Mouse (Mus musculus): Measurements from ENCODE around the gene Ccdc12. TPM values are rescaled to one million over a fixed set of nuclear protein-coding genes. Genes with fewer than 3 reads are reported as not detected.

Gene Ccdc12
- total RNA-seq (2015; ENCODE audit: low replicate concordance) (59.8 and 67.1 TPM in 2 replicates), total RNA-seq (2017; ENCODE audit: low replicate concordance) (32.8 and 34.5 TPM in 2 replicates)

DNA sequence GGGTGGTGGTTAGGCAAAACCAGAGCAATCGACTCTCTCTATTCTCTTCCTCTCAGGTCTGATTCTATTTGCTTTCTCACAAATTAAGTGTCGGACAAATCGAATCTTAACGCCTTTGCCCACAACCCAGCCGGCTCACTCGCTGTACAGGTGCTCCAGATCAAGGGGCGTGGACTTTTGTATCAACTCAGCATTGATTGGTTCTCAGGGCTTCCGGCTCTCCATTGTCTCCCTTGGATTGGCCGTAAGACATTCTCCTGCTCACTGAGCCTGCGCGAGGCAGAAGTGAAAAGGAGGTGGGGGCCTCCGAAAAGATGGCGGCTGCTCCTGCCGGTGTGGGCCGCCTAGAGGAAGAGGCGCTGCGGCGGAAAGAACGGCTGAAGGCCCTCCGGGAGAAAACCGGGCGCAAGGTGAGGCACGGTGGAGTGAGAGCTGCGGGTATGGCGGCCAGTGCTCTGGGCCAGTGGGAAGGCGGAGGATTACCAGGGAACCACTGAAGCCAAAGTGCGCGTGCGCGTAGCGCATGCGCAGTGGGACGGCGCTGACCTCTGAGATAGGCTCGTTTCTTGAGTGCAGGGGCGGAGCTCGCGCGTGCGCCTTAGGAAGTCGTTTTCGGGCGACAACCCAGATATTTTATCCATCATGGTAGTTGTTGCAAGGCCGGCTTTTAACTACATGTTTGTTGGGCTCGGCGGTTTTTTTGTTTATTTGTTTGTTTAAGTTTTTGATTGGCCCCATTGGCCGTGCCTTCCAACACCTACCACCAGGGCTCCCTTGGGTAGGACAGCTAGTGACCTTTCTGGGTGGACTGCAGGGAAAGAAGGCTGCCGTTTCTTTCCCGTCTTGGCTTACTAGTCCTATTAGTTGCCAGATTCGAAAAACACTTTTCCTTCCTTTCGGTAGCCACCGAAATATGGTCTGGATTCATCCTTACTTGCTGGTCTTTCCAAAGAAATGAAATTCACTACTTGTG lies at the start of gene Ccdc12:
TSS of gene Ccdc12 (plus strand) at position 255 of the 973 bp plus-strand sequence.
- peak; percentile 82 for ATAC-seq (replicated peaks; ENCODE audit: low FRiP score, poor library complexity, severe bottlenecking)

DNA sequence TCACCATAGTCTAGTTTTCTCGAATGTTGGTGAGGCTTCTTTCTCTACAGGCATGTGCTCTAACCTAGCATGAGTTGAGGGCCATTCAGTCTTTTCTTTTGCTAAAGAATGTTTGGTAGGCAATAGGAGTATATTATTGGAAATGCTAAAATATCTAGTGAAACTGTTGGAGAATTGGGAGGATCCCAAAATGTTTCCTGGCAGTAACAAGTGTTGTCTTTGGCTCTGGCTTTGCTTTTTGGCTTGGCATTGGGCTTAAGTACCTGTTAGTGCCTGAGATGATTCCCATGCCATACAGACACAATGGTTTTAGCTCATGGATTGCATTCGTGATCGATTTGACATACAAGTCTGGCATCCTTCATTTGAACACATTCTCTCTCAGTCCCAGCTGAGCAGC lies 44.8 kb upstream of the Ccdc12 start:
- no peak for ATAC-seq (replicated peaks; ENCODE audit: low FRiP score, poor library complexity, severe bottlenecking)

DNA sequence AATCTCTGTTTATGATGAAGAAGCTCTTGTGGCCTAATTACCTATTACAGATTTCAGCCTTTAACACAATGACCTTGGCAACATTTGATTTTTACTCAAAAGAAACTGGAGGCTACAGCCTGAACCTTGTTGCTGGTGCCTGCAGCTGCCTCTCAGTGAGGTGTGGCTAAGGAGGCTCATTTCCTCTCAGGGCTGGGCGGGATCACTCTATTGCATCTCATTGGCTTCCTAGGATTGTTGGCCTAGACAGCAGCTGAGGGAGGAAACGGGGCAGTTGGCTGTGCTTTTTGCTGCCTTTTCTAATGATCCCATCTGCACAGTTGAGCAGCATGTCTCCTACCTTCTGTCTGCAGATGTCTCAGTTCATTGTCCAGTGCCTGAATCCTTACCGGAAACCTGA lies 39.2 kb upstream of the Ccdc12 start:
- ATAC-seq (replicated peaks; ENCODE audit: low FRiP score, poor library complexity, severe bottlenecking) = no peak

DNA sequence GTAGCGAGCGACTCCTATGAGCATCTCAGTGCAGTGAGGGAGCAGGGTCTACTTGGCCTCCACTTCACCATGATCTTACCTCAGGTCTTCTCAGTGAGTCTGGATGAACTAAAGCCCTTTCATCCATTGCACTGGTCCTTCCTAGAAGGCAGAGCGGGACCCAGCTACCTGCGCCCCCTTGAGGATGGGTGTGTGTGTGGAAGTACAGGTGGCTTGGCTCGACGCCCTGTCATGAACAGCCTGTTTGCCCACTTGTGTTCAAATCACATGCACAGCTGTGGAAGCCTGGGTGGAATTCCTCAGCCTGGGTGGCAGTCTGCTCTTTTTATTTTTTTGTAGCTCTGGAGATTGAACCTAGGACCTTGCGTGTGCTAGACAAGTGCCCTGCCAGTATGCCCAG lies 36.1 kb upstream of the Ccdc12 start:
- ATAC-seq (replicated peaks; ENCODE audit: low FRiP score, poor library complexity, severe bottlenecking) = no peak

DNA sequence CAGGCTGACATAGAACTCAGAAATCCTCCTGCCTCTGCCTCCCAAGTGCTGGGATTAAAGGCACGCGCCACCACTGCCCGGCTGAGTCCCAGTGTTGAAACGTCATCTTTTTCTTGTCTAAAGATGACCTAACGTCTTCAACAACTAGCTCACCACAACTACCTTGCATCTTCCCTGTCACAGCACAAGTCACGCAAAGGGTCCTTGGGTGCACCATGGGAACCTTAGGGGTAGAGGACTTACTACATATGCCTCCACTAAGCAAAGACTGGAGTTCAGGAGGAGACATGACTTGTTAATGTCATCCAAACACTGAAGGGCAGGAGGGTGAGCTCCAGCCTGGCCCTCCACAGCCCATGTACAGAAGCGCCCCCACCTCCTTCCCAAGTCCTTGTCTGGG lies 35.6 kb upstream of the Ccdc12 start:
- no peak for ATAC-seq (replicated peaks; ENCODE audit: low FRiP score, poor library complexity, severe bottlenecking)

DNA sequence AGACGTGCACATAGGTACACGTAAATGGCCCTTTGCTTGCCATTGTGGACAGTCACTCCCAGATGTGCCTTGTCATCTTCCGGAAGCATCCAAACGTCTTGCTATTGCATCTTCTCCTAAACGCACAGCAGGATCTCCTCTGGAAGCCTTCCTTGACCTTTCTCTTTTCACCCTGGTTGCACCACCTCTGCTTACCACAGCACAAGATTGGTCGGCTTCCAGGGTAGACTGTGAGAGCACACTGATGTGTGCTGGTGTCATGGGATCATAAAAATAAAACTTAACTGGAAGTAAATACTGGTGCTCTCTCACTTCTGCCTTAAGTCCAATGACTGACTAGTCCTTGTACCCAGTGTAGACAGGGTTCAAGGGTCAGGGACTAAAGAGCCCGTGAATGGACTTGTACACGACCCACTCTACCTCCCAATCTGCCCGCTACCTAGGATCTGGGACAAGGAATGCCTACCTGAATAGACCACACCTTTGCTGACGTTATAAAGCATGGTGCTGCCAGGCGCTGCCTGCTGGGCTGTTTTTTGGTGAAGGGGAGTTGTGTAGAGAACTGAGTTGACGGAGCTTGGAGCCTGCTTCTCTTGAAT lies 33.6 kb upstream of the Ccdc12 start:
- ATAC-seq (replicated peaks; ENCODE audit: low FRiP score, poor library complexity, severe bottlenecking) = no peak

DNA sequence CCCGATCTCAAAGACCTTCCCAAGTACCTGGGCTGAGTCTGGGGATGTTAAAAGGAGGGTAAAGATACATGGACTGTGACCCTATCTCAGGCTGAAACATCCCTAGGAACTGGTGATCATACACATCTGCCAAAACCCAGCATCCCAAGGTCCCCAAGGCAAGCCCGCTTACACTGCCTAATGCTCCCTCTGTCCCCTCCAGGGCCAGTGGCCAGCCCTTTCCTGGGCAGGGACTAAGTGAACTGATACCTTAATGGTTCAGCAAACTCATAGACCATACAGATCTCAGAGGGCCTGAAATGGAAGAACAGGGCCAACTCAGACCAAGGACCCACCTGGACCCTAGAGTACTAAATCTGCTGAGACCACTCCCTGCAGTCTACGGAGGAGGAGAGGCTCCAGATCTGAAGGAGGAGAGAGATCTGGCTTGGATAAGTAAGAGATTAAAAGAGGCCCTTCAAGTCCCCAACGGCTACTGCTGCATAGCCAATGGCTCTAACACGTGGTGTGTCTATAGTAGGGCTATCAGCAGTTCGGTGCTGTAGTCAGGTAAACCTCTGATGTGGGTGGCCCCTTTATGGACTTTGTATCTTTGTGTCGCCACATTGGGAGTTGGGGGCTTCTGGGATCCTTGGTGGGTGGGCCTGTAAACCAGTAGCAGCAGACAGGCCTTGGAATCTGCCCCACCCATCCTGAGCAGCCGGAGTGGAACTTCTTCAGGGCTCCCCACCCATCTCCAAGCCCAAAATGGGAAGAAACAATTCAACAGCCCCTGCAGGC lies 32.7 kb upstream of the Ccdc12 start:
- ATAC-seq (replicated peaks; ENCODE audit: low FRiP score, poor library complexity, severe bottlenecking) = no peak

DNA sequence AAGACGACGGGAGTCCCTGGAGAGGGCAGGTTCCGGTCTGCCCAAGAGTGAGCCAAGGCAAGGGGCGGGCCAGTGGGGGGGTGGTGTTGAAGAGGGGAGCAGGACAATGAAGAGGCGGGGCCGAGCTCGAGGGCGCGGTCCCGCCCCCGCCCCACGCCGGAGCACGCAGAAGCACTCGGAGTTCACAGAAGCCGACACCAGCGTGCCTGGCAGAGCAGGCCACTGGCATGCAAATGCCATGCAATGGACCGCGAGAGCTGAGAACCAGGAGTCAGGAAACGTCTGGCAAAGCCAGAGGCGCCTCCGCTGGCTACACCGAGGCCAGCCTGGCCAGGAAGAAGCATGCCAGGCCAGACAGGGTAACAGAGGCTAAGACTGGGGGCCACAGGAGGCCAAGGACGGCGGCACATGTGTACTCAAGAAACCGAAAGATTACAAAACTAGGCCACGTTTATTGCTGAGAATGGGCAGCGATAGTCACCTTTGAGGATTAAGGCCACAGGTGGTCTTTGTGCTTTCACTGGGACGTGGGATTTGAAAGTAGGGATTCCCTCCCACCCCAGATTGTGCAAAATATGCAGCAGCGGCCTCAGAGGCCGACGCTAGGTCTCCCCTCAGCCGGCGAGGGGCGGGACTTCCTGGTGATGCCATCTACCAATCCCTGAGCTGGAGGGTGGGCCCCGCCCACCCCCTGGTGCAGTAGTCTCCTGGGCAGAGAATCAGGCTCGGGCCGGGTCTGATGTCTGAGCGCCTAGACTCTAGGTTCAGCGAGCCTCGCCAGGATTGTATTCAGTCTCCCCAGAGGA lies 31.7 kb upstream of the Ccdc12 start, which contains the start of gene Nradd:
TSS of gene Nradd (minus strand) at position 92 of the 806 bp plus-strand sequence.
- peak; percentile 76 for ATAC-seq (replicated peaks; ENCODE audit: low FRiP score, poor library complexity, severe bottlenecking)

DNA sequence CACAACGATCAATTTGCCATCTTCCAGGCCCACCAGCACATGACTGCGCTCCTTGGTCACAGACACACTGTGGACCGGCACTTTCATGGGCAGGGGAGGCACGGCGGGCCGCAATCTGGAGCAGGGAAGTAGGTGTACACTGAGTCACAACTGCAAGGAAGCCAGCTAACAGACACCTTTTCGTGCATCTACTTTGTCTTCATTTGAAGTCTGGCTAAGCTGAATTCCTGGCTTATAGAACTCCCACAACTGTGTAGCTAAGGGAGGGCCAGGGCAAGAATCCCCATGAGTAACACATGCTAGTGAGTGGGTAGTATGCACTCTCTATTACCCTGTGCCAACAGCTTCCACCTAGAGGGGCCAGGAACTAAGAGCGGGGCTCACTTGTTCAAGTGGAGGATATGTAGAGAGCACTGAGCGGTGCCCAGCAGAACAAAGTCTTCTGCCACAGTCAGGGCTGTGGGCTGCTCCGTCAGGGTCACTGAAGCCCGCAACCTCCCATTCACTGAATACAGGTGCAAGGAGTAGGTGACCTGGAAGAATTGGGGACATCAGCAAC lies 30.9 kb upstream of the Ccdc12 start:
- ATAC-seq (replicated peaks; ENCODE audit: low FRiP score, poor library complexity, severe bottlenecking) = no peak

DNA sequence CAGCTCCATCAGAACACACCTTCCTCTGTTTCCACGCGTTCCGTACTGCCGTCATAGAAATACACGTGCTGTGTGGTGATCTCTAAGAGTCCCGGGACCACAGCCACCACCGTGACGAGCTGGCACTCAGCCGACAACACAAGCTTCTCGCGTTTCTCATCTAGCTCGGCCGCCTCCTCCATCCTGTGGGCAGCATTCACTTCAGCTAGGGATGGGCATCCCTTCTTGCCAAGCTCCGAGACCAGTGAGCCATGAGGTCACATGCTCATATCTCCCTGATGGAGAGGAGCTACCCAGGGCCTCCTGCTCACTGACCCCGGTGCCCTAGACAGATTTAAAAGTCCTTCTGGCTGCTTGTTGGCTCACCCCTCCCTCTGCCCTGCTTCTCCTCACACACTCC lies 26.1 kb upstream of the Ccdc12 start:
- ATAC-seq (replicated peaks; ENCODE audit: low FRiP score, poor library complexity, severe bottlenecking) = no peak

DNA sequence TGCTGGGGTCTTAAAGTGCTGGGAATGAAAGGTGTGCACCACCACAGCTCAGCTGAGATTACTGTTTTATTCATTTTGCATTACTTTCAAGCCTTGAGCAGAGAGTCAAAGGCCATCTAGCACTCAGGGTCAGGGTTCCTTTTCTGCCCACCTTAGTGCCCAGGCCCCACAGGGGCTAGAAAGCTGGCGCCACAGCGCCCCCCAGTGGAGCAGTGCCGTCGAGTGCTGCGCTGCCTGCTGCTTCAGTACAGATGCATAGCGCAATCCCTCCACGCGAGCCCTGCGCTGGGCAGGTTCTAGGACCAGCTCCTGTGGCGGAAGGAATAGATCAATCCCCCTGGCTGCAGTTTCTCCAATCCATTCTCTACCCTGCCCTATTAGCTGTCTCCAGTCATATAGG lies 25.1 kb upstream of the Ccdc12 start:
- ATAC-seq (replicated peaks; ENCODE audit: low FRiP score, poor library complexity, severe bottlenecking) = no peak

DNA sequence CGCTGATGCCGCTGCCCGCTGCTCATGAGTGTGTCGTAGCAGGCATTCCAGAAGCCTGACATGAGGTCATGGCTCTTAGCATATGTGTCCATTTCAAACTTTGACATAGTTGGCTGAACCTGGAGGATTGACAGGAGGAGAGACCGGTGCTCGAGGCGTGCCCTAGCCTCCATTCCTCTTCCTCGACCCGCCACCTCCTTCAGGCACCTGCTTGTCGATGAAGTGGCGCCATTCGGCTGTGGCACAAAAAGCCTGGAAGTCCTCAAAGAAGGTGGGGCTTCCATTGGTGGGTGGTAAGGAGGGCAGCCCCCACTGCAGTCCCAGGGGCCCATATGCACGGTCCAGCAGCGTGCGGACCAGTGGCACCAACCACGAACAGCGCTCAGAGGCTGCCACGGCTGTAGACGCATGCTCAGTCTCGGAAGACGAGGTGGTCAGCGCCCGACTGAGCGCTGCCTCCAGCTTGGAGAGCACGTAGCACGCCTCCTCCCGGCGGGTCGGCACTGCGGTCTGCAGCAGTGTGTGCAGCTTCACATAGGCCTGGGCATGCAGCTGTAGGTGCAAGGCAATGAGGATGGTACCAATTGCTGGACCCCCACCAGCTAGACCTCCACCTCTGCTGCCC lies 24.5 kb upstream of the Ccdc12 start:
- ATAC-seq (replicated peaks; ENCODE audit: low FRiP score, poor library complexity, severe bottlenecking) = no peak

DNA sequence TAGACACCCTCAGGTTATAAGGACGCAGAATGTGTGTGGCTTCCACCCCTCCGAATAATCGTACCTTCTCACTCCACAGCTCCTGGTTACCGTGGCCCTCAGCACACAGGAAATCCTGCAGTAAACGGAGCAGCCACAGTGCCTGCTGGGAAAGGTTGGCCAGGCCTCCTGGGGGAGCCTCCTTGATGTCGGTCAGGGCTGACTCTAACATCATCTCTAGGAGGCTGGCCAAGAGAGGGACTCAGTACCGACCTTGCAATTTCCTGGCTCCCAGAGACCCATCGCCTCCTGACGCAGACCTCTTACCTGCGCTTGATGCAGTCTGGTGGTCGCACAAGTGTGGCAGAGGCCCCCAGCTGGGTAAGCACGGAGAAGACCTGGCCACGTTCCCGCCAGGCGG lies 23.6 kb upstream of the Ccdc12 start:
- no peak for ATAC-seq (replicated peaks; ENCODE audit: low FRiP score, poor library complexity, severe bottlenecking)

DNA sequence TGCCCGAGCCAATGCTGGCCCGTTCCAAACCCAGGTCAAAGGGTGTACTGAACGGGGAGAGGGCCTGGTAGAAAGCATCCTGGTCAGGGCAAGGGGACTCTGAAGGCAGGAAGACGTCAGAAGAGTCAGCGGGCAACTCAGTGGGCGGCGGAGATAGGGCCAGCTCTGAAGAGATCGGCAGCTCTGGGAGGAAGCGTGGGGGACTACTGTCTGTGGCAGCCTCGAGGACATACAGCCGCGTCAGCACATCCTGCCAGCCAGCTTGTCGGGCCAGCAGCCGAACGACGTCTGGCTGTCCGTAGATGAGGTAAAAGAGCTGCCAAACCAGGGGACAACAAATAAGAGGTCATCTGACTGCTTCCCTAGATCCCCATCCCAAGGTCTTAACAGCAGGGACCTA lies 22.4 kb upstream of the Ccdc12 start:
- no peak for ATAC-seq (replicated peaks; ENCODE audit: low FRiP score, poor library complexity, severe bottlenecking)

DNA sequence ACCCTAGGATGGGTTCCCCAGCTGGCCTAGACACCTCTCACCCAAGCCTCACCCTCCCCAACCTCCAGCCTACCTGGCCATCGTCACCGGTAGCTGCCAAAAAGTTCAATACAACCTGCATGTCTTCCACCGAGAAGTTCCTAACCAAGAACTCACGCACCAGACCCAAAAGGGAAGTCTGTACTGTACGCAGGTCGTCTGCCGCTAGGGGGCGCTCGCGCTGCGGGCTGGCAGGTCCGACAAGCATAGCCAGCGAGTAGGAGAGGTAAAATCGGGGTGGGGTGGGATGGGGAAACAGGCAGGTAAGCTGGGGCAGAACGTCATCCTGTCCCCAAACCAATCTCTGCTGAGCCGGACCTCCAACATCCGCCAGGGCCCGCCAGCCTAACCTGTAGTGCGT lies 21.1 kb upstream of the Ccdc12 start:
- peak; percentile 45; the same call in 1 of the 2 replicates for ATAC-seq (replicated peaks; ENCODE audit: low FRiP score, poor library complexity, severe bottlenecking)

DNA sequence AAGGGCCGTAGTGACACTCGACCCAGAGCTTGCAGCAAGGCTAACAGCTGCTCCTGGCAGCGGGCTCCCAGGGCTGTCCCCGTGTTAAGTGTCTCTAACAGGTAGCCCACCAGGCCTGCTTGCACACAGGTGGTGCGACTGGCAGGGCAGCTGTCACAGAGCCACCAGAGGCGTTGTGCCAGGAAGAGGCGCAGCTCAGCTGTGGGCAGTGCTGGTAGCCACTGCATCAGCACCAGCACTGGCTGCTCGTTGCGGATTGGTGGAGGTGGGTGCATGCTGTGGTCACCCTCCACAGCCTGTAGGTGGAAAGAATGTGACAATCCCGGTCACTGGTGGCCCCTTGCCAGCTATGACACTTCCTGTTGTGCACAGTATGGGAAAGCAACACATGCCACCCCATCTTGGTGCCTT lies 17.7 kb upstream of the Ccdc12 start:
- ATAC-seq (replicated peaks; ENCODE audit: low FRiP score, poor library complexity, severe bottlenecking) = no peak

DNA sequence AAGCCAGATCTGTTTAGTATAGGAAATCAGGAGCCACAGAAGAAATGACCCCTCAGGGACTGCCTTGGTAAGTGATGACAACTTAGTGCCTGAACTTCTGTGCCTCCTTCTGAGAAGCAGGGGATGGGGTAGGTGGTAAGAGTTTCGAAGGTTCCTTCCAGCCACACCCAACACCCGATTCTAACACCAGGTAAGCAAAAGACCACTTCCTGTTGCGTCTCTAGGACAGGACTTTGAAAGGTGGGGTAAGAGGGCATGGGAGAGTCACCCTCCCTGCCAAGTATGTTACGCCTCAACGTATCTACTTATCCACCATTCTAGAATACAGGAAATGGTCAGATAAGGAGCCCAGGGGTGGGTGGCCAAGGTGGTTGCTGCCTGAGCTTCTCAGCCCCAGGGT lies 15.3 kb upstream of the Ccdc12 start:
- no peak for ATAC-seq (replicated peaks; ENCODE audit: low FRiP score, poor library complexity, severe bottlenecking)

DNA sequence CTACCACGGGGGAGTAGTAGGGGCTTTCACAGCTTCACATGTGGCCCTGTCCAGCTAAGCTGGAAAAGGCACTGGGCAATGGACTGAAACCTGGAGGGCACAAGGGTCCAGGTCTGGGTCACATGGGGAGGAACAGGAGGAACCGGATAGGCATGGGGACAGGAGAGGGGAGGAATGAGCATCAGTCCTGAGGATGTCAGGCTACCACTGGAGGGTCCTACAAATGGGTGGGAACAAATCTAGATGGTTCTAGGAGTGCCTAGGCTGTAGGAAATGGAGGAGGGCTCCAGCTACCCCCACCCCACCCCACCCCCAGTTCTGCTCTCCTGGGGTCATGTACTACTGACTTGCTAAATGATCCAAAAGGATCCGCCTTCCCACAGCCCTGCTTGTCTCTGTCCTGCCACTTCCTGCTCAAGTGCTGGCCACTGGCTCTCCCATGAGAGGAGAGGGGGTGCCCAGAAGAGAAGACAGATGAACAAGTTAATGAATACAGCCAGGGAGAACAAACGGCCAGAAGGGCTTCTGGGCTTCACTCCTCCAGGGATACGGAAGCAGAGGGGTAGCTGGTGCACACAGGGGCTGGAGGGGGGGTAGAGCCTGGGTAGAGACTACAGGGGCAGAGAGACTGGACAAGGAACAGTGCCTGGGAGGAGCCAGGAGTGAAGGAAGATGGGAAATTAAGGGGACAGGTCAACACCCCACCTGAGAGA lies 13.3 kb upstream of the Ccdc12 start:
- ATAC-seq (replicated peaks; ENCODE audit: low FRiP score, poor library complexity, severe bottlenecking) = no peak

All from erythroid progenitor cell, adult 5-6 weeks (primary cell).